Mouse (Mus musculus): ENCODE measurements around the gene Olfr324. TPM values are rescaled to one million over a fixed set of nuclear protein-coding genes. Genes with fewer than 3 reads are reported as not detected.

Gene Olfr324
- polyA plus RNA-seq, 1 experiment from 2014 or later: not detected

DNA sequence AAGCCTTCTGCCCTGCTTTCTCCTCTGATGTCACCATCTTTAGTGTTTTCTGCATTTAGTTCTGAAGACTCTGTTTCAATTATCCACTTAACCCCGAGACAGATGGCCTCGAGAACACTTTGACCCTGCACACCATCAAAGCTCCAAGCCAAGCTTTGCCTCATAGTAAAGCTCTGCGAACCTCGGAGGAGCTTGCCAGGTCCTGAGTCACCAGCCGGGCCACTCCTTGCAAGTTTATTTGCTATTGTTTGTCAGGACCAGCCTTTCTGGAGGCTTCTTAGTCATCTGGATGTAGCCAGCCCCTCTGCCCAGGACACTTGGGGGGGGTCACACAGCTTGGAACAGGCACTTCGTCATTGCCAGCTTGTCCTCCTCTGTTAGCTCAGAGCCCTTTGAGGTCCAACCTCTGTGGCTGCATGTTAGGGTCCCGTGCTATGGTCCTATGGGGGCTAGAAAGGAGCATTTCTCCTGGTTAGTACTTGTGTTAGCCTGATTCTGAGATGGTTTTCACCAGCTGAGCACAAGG, 43.3 kb downstream of the Olfr324 start:
- Histone ChIP-seq H3K4me3 (no peak overlapping the region), H3K27me3 (peaks cover 34% of the 10 kb centered on the region), H3K4me2 (no peak overlapping the region), H3K9me3 (no peaks in the 10 kb centered on the region), H3K4me1 (peaks cover 10% of the 10 kb centered on the region; the same call in 1 of the 2 replicates), H3K9ac (no peak overlapping the region), H3K36me3 (no peaks in the 10 kb centered on the region), H3K27ac (no peak overlapping the region)
- WGBS: 39% methylated on average over 7 of the region's 7 CpGs
- ATAC-seq (ENCODE audit: insufficient number of reproducible peaks, low FRiP score, low TSS enrichment, low read depth): no peak

DNA sequence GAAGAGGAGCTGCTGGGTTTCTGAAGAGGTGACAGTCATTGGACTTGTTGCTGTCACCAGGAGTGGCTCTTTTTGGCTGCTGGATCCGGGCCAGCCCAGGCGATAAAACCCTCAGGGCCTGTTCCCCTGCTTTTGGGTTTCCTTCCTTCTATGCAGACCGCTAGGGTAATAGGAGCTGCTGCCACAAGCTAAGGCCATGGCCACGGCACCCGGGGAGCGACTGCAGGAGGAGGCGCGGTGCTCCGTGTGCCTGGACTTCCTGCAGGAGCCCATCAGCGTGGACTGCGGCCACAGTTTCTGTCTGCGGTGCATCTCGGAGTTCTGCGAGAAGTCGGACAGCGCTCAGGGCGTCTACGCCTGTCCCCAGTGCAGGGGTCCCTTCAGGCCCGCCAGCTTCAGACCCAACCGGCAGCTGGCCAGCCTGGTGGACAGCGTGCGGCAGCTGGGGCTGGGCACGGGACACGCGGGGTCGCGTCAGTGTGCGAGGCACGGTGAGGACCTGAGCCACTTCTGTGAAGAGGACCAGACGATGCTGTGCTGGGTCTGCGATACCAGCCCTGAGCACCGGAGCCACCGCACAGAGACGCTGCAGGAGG, 45.5 kb downstream of the Olfr324 start, which contains the start of gene Trim58:
TSS of gene Trim58 (plus strand) at position 194 of the 596 bp plus-strand sequence.
- H3K4me2 ChIP-seq: peak within 1 kb of the TSS; percentile 54
- no peak within 1 kb of the TSS for H3K27ac ChIP-seq
- 2% methylated on average over 34 of the region's 34 CpGs for WGBS
- H3K4me3 ChIP-seq: peak within 1 kb of the TSS; percentile 17
- peaks cover 34% of the 10 kb centered on the region for H3K27me3 ChIP-seq
- peaks cover 10% of the 10 kb centered on the region; the same call in 1 of the 2 replicates for H3K4me1 ChIP-seq
- no peak for ATAC-seq (ENCODE audit: insufficient number of reproducible peaks, low FRiP score, low TSS enrichment, low read depth)
- peak within 1 kb of the TSS; percentile 33; the same call in 1 of the 2 replicates for H3K9ac ChIP-seq
- H3K9me3 ChIP-seq: no peaks in the 10 kb centered on the region
- no peaks in the 10 kb centered on the region for H3K36me3 ChIP-seq

DNA sequence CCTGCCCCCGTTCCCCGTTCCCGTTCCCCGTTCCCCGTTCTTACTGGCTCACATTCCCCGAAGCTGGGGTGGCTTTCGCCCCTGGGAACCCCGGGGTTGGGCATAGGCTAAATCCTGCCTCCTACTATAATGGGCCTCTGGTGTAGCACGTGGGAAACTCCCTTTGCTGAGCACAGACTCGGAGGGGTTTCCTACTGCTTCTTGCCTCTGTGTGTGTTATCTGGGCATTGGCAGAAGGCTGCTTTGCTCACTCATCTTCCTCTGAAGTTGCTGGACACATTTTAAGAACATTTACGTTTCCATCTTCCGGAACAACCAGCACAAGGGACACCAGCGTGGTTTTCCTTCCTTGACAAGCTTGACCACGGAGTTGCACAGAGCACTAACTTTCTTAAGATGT, 46.1 kb downstream of the Olfr324 start:
- no peak overlapping the region for H3K27ac ChIP-seq
- H3K4me2 ChIP-seq: no peak overlapping the region
- WGBS: 28% methylated on average over 14 of the region's 14 CpGs
- H3K9ac ChIP-seq: no peak overlapping the region
- H3K36me3 ChIP-seq: no peaks in the 10 kb centered on the region
- no peak for ATAC-seq (ENCODE audit: insufficient number of reproducible peaks, low FRiP score, low TSS enrichment, low read depth)
- H3K4me3 ChIP-seq: no peak overlapping the region
- H3K27me3 ChIP-seq: peaks cover 34% of the 10 kb centered on the region
- H3K9me3 ChIP-seq: no peaks in the 10 kb centered on the region
- H3K4me1 ChIP-seq: peaks cover 10% of the 10 kb centered on the region; the same call in 1 of the 2 replicates

DNA sequence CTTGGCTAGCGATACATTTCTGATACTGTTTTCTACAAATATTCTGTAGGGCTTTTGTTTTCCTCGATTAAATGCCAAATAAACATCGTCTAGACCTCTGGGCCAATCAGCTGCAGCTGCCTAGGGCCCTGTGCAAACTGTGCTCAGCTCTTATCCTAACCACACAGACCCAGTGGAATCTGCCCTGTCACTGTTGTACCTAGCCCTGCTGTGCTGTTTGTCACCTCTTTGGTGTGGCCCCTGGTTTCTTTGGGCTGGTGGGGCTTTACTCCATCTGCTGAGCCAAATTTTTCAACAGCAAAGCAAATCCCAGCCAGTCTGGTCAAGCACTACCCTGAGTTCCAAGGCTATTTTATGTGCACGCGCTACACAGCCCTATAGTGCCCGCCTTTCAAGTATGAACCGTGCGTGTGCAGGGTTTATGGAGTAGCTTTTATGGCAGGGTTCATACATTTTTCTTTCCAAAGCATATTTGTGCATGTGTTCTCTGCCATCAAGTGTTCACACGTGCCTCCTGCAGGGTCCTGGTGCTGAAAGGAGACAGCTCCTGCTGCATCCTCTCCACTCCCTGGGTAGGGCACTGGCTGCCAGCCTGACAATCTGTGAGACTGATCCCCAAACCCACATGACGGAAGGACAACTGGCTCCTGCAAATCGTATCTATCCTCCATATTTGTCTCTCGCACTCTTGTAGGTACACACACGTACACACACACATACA, 46.9 kb downstream of the Olfr324 start:
- Histone ChIP-seq H3K4me2 (no peak overlapping the region), H3K4me3 (no peak overlapping the region), H3K36me3 (no peaks in the 10 kb centered on the region), H3K4me1 (peaks cover 10% of the 10 kb centered on the region; the same call in 1 of the 2 replicates), H3K27me3 (peaks cover 34% of the 10 kb centered on the region), H3K27ac (no peak overlapping the region), H3K9ac (no peak overlapping the region), H3K9me3 (no peaks in the 10 kb centered on the region)
- ATAC-seq (ENCODE audit: insufficient number of reproducible peaks, low FRiP score, low TSS enrichment, low read depth): no peak
- WGBS: 71% methylated on average over 13 of the region's 13 CpGs

DNA sequence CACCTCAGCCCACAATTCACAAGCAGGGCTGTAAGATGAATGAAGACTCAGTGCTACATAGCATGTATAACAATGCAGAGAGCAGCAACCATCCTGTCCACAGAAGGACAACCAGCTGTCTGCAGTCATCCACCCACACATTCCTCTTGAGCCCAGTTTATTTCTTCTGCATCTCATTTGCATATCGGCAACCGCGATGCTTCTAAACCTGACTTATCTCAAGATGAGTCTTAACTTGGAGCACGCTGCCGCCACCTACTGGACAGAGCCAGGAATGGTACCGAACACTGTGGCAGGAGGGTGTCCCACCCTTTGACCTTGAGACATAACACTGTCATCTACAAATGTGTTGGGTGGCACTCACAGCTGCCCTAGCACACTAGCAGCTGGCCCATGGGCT, 48.4 kb downstream of the Olfr324 start:
- Histone ChIP-seq H3K27ac (no peak overlapping the region), H3K36me3 (no peaks in the 10 kb centered on the region), H3K27me3 (peaks cover 29% of the 10 kb centered on the region), H3K4me2 (no peak overlapping the region), H3K4me3 (no peak overlapping the region), H3K9me3 (no peaks in the 10 kb centered on the region), H3K9ac (no peak overlapping the region), H3K4me1 (peaks cover 10% of the 10 kb centered on the region; the same call in 1 of the 2 replicates)
- WGBS: 36% methylated on average over 6 of the region's 6 CpGs
- no peak for ATAC-seq (ENCODE audit: insufficient number of reproducible peaks, low FRiP score, low TSS enrichment, low read depth)

Other genes starting within 250 kb of the Olfr324 start
- gene Lypd8, start 216.1 kb upstream of the Olfr324 start, polyA plus RNA-seq (2015; fragmentation: Nextera tagmentation; extraction: Ambion mirVana): 0.21 TPM in 1 of 2 replicates, not detected in the other
- not detected in 2 replicates for gene 1810065E05Rik, start 174.0 kb upstream of the Olfr324 start, polyA plus RNA-seq (2015; fragmentation: Nextera tagmentation; extraction: Ambion mirVana)
- not detected in 2 replicates for gene Gm12253, start 162.6 kb upstream of the Olfr324 start, polyA plus RNA-seq (2015; fragmentation: Nextera tagmentation; extraction: Ambion mirVana)
- not detected in 2 replicates for gene Lypd9, start 142.2 kb upstream of the Olfr324 start, polyA plus RNA-seq (2015; fragmentation: Nextera tagmentation; extraction: Ambion mirVana)
- gene Olfr30, start 132.8 kb upstream of the Olfr324 start, polyA plus RNA-seq (2015; fragmentation: Nextera tagmentation; extraction: Ambion mirVana): not detected in 2 replicates
- gene Olfr332, start 102.6 kb upstream of the Olfr324 start, polyA plus RNA-seq (2015; fragmentation: Nextera tagmentation; extraction: Ambion mirVana): not detected in 2 replicates
- gene Olfr331, start 92.5 kb upstream of the Olfr324 start, polyA plus RNA-seq (2015; fragmentation: Nextera tagmentation; extraction: Ambion mirVana): not detected in 2 replicates
- gene Olfr330, start 60.3 kb upstream of the Olfr324 start, polyA plus RNA-seq (2015; fragmentation: Nextera tagmentation; extraction: Ambion mirVana): not detected in 2 replicates
- gene Olfr329-ps, start 48.7 kb upstream of the Olfr324 start, polyA plus RNA-seq (2015; fragmentation: Nextera tagmentation; extraction: Ambion mirVana): not detected in 2 replicates
- gene Olfr328, start 39.5 kb upstream of the Olfr324 start, polyA plus RNA-seq (2015; fragmentation: Nextera tagmentation; extraction: Ambion mirVana): not detected in 2 replicates
- not detected in 2 replicates for gene Olfr224, start 24.6 kb upstream of the Olfr324 start, polyA plus RNA-seq (2015; fragmentation: Nextera tagmentation; extraction: Ambion mirVana)
- gene Olfr325, start 17.4 kb upstream of the Olfr324 start, polyA plus RNA-seq (2015; fragmentation: Nextera tagmentation; extraction: Ambion mirVana): not detected in 2 replicates
- gene 2210407C18Rik, start 21.0 kb downstream of the Olfr324 start, polyA plus RNA-seq (2015; fragmentation: Nextera tagmentation; extraction: Ambion mirVana): not detected in 2 replicates
- not detected in 2 replicates for gene Olfr323, start 35.4 kb downstream of the Olfr324 start, polyA plus RNA-seq (2015; fragmentation: Nextera tagmentation; extraction: Ambion mirVana)
- not detected in 2 replicates for gene Trim58, start 45.4 kb downstream of the Olfr324 start, polyA plus RNA-seq (2015; fragmentation: Nextera tagmentation; extraction: Ambion mirVana)
- gene Olfr322, start 63.7 kb downstream of the Olfr324 start, polyA plus RNA-seq (2015; fragmentation: Nextera tagmentation; extraction: Ambion mirVana): not detected in 2 replicates
- gene Olfr320, start 86.0 kb downstream of the Olfr324 start, polyA plus RNA-seq (2015; fragmentation: Nextera tagmentation; extraction: Ambion mirVana): not detected in 2 replicates
- gene Olfr319, start 104.0 kb downstream of the Olfr324 start, polyA plus RNA-seq (2015; fragmentation: Nextera tagmentation; extraction: Ambion mirVana): not detected in 2 replicates
- not detected in 2 replicates for gene Olfr318, start 128.9 kb downstream of the Olfr324 start, polyA plus RNA-seq (2015; fragmentation: Nextera tagmentation; extraction: Ambion mirVana)
- not detected in 2 replicates for gene Olfr317, start 144.1 kb downstream of the Olfr324 start, polyA plus RNA-seq (2015; fragmentation: Nextera tagmentation; extraction: Ambion mirVana)
- not detected in 2 replicates for gene Olfr316, start 157.6 kb downstream of the Olfr324 start, polyA plus RNA-seq (2015; fragmentation: Nextera tagmentation; extraction: Ambion mirVana)
- not detected in 2 replicates for gene Olfr315, start 178.1 kb downstream of the Olfr324 start, polyA plus RNA-seq (2015; fragmentation: Nextera tagmentation; extraction: Ambion mirVana)
- not detected in 2 replicates for gene Olfr314, start 187.8 kb downstream of the Olfr324 start, polyA plus RNA-seq (2015; fragmentation: Nextera tagmentation; extraction: Ambion mirVana)
- gene Fam183b, start 206.8 kb downstream of the Olfr324 start, polyA plus RNA-seq (2015; fragmentation: Nextera tagmentation; extraction: Ambion mirVana): not detected in 2 replicates
- gene Olfr313, start 219.9 kb downstream of the Olfr324 start, polyA plus RNA-seq (2015; fragmentation: Nextera tagmentation; extraction: Ambion mirVana): not detected in 2 replicates
- gene Olfr312, start 234.1 kb downstream of the Olfr324 start, polyA plus RNA-seq (2015; fragmentation: Nextera tagmentation; extraction: Ambion mirVana): not detected in 2 replicates
- gene Olfr311, start 244.1 kb downstream of the Olfr324 start, polyA plus RNA-seq (2015; fragmentation: Nextera tagmentation; extraction: Ambion mirVana): not detected in 2 replicates

All from limb, embryonic 15.5 days (tissue).